Mouse (Mus musculus) c-Kit-positive CD71-negative TER-119-negative erythroid progenitor cells, embryonic 14.5 days (primary cell): ENCODE results near the gene Clk1.

Source experiments
- DNase-seq: peaks from one replicate; pipeline ENCODE4 v3.0.0-alpha.2; 2013; ENCODE audit warnings: low read depth

The Clk1 gene

DNA sequence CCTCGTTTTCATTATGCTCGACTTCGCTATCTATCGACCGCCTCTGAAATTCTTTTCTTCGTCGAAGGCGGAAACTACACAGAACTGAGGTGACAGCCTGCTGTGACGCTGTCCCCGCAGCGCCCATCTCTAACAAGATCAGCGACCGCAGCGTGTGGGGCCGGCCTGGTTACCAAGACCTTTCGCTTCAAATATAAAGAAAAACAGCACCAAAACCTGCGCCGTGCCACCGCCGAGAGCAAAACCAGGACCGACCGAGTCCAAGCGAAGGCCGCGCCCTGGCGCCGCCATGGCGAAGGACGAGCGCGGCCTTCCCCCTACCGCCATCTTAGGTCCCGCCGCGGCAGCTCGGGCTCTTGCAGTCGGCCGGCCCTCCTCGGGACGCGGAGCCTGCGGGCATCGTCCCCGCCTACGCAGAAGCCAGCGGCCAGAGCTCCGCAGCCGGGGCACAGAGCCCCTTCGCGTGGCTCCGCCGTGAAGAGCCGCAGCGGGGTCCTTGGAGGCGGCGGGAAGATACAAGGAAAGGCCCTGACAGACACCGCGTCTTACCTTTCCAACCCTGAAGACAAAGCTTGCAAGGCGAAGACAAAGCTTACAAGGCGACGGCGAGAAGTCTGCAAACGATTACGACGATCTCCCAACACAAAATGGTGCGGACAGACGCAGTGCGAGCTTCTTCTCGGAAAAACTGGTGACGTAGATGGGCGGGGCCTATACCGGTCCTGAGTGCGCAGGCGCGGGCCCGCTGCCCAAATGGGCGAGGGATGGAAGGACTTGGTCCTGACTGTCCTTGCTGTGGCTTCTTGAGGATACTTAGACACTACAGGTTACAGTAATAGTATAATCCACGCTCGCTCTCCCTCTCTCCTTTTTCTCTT is at the start of gene Clk1:
TSS of gene Clk1 (minus strand) at position 696 of the 878 bp plus-strand sequence.
- DNase-seq = peak; percentile 87

- DNase-seq = no peak
Observed at GRCm38 (mm10) chr1:58465561-58465960, 41.7 kb upstream of the Clk1 start.

DNA sequence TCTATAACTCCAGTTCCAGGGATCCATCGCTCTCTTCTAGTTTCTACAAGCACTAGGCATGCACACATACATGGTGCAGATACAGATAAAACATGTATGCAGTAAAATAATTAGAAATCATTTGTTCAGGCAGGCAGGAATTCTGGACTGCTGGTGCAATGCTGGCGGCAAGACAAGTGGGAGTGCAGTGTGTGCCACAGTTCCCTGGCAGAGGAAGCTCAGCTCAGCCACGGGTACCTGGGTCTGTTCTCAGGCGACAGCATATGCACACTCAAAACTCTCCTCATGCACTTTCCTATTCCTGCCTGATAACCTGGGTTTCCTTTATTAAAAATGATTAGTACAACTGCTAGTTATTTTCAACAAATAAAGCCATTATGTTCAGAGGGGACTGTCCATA is 41.2 kb upstream of the Clk1 start:
- DNase-seq = no peak

GRCm38 (mm10) chr1:58463935-58464334 is 40.1 kb upstream of the Clk1 start:
- DNase-seq = no peak

GRCm38 (mm10) chr1:58460566-58460965 is 36.7 kb upstream of the Clk1 start:
- DNase-seq = no peak

- DNase-seq = no peak
Observed at GRCm38 (mm10) chr1:58458867-58459266, 35.0 kb upstream of the Clk1 start.

DNA sequence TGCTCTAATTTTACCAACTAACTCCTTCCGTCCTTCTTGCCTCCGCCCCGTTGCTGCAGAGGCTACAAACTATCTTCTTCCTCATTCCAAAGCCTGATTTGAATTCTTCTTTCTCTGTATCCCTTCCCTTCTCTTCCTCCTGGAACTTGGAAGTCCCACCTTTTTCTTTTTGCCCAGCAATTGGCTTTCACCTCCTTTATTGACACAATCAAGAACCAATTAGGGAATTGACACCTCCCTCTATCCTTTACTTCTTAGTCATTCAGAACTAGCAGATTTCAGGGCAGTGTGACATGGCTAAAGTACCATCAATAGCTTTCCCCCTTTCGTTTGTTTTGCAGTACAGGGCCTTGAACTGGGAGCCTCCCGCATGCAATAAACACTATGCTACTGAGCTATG is 34.3 kb upstream of the Clk1 start:
- no peak for DNase-seq

GRCm38 (mm10) chr1:58454316-58454715 is 30.4 kb upstream of the Clk1 start:
- no peak for DNase-seq

DNA sequence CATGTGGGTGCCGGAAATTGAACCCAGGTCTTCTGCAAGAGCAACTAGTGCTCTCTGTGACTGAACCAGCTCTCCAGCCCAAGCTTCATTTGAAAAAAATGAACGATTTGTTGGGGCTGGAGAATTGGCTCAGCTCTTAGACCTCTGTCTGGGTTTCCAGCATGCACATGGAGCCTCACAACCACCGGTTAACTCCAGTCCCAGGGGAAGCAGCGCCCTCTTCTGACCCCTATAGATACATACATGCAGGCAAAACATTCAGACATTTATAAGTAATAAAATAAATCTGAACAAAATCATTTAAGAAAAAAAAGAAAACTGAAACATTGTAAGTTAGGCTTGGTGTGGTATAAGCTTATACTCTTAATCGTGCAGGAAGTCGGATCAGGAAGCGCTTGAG is 24.5 kb upstream of the Clk1 start:
- no peak for DNase-seq

GRCm38 (mm10) chr1:58447766-58448165 is 23.9 kb upstream of the Clk1 start:
- no peak for DNase-seq

- DNase-seq = no peak
Observed at GRCm38 (mm10) chr1:58445861-58446260, 22.0 kb upstream of the Clk1 start.

GRCm38 (mm10) chr1:58445143-58445722 is 21.4 kb upstream of the Clk1 start, which contains the start of the genes Nif3l1 and Ppil3:
TSS of gene Nif3l1 (plus strand) at chr1:58445151.
TSS of gene Ppil3 (minus strand) at chr1:58445486.
- DNase-seq = peak; percentile 77

DNA sequence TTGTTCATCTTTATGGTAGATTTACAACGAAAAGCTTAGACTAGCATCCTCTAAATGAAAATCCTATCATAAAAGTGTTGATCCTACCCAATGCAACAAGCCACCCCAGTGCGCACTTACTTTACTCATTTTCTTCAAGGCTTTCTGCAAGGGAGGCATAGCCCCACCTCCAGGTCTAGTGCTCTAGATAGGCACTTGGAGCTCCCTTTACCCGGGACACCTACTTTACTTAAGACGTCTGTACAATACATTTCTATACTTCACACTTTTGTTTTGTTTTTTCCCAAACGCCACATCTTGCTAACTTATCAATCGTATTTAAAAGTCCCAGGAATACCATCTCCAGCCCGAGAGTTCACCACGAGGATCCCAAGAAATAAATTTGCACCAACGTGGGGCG is 20.8 kb upstream of the Clk1 start:
- no peak for DNase-seq

DNA sequence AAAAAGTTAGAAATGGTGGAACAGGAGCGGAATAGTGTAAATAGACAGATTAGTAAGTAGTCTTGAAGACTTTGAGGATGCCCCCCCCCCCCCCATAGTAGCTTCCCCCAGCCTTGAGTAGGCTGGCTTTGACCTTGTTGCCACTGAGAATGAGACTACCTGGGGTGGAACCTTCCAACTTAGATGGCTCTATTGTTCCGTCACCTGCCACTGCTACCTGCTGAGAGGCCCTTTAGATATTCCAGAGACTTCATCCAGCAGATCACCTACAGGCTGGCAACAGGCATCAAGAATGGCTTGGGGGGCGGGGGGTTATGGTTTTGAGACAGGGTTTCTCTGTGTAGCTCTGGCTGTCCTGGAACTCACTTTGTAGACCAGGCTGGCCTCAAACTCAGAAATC is 685 bp upstream of the Clk1 start:
- no peak for DNase-seq

DNA sequence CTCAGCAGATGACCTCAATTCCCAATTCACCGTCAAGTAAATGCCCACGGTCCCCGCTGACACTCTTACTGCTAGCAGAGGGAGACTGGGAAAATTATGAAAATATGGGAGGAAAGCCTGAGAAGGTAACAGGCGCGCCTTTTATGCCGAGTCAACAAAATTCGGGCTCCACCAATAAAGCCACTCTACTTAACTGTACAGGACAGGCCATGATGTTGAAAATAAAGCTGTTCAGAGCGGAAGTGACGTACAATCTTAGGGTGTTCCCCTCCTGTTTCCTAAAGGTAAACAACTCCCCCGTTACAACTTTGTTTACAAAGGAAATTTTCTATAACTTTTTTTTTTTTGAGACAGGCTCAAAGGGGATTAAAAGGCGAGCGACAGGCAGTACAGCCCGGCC is 987 bp downstream of the Clk1 start:
- peak; percentile 56 for DNase-seq

GRCm38 (mm10) chr1:58420961-58421360 is 2.9 kb downstream of the Clk1 start:
- DNase-seq = no peak

DNA sequence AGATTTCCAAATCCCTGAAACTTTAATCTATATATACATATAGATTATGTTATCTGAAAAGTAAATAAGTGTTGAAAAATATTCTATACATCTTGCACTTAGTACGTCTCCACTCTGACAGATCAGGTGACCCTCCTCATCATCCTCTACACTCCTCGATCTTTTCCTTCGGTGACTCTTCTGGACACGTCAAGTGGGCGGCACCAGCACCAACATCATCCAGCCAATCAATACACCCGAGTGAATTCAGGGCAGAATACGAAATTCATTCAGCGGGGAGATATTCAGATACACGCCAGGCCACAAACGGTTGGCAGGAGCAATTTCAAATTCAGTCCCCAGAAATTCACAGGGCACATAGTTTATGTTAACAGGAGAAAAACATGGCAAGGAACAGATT is 3.8 kb downstream of the Clk1 start:
- no peak for DNase-seq

DNA sequence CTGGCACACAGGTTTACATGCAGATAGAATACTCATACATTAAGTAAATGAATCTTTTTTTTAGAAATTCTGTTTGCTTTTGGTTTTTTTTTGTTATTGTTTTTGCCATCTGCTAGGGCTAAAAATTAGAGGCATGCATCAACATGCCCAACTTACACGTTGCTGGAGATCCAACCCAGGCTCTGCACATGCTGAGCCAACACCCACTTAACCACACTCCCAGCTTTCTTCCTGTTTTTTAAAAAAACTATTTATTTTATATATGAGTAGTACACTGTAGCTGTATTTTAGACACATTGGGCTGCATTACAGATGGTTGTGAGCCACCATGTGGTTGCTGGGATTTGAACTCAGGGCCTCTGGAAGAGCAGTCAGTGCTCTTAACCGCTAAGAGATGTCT is 7.8 kb downstream of the Clk1 start:
- DNase-seq = no peak

- no peak for DNase-seq
Observed at GRCm38 (mm10) chr1:58415442-58415841, 8.4 kb downstream of the Clk1 start.

- no peak for DNase-seq
Observed at GRCm38 (mm10) chr1:58410776-58411175, 13.1 kb downstream of the Clk1 start.

- DNase-seq = no peak
Observed at GRCm38 (mm10) chr1:58410198-58410588, 13.7 kb downstream of the Clk1 start.

DNA sequence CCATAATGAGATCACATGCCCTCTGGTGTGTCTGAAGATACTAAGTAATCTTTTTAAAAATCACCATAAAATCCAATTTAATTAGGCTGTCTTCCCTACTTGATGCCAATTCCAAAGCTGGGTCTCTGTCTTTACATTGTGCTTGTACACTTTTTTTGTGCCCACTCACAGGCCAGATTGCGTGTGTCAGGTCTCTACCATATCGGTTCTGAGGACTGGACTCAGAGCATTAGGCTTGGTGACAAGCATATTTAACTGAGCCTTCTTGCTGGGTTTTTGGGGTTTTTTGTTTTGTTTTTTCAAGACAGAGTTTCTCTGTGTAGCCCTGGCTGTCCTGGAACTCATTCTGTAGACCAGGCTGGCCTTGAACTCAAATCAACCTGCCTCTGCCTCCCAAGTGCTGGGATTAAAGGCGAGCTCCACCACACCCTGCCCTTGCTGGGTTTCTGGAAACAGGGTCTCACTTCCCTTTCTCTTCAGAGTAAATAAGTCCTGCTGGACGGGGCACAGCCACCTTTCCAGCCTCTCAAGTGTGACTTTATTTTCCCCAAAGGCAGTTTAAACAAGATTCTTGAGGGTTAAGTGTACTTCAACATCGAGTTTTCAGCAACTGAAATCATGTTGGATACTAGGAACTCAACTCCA is 14.2 kb downstream of the Clk1 start:
- no peak for DNase-seq

DNA sequence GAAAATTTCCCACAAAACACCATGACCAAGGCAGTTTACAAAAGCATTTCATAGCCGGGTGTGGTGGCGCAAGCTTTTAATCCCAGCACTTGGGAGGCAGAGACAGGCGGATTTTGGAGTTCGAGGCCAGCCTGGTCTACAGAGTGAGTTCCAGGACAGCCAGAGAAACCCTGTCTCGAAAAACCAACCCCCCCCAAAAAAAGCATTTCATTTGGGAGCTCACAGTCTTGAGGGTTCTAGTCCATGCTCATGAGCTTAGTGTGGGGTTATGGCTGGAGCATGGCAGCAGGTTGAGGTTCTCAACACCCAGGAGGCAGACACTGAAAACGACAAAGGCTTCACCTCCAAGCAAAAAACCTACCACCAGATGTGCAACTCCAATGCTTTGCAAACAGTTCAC is 15.7 kb downstream of the Clk1 start:
- DNase-seq = no peak
